Mouse (Mus musculus): Measurements from ENCODE around the gene Enpp5. TPM values are rescaled to one million over a fixed set of nuclear protein-coding genes. Genes with fewer than 3 reads are reported as not detected.

Gene Enpp5
- polyA plus RNA-seq (2012; ENCODE audit: low replicate concordance) = 0.17 and 0.75 TPM in 2 replicates

DNA sequence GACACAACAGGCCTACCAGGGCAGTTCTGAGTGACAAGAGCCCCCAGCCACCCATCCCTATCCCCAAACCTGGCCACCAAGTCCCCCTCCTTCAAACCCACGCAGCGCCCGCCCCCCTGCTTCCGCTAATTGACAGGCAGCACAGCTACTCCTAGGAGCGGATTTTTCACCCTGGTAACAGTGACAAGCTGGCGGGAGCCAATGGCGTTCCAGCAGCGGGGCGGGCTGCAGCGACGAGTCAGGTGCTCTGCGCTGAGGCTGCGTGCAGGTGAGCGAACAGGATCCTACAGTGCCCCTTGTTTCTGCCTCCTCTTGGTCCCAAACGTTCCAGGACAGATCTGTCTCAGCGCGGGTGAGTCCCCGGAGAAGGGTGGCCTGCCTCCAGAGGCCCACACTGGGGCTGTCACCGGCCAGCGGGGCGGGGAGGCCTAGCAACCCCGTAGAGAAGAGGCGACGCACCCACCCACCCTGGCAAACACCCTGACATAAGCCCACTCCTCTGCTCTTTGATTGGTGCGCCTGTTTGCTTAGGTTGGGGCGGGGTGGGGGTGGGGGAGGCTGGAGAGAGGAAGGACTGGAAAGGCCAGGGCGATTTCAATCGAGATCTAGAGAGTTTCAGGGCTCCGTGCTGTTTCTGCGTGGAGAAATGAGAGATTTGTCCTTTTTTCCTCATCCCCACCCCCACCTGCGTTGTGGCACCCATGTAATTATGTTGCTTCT, at the start of gene Enpp5:
Enpp5 (plus strand) TSS at position 183 of the 720 bp plus-strand sequence.

DNA sequence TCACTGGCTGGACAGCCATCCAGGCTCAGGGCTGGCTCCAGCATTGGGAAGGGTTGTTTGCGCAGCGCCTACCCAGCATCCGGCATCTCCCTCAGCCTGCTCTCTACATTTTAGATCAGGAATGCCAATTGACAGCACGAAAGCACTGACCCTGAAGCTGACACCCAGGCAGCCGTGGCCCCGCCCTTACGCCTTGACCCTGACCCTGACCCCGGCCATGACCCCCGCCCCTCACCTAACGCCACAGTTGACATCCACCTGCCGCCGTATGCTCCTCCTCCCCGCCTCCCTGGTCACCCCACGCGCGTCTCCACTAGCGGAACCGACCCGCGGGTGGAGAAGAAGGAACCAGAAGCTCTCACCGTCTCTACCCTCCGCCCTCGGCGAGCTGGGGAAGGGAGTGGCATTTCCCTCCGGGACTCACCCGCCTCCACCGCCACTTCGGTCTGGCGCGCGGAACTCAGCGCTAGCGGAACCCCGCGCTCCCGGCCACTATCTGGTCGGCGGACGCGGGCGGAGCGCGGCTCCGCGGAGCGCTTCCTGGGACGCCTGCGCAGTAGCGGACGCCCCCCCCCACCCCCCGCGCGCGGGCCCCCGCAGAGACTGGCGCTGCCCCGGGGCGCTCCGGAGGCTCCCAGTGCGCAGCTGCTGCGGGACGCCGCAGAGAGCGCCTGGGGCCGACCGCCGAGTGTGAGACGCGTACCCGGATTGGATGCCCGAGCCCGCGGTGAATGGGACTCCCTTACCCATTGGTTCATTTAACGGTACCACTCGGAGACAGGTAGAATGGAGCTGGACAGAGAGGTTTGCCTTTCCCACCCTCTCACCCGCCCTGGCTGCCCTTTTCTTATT, 26.9 kb downstream of the Enpp5 start, which contains the start of gene Enpp4:
Enpp4 (minus strand) TSS at position 523 of the 852 bp plus-strand sequence.

Other genes starting within 250 kb of the Enpp5 start
- 0.26 and 2.0 TPM in 2 replicates for gene Enpp4, start 27.0 kb downstream of the Enpp5 start, polyA plus RNA-seq (2012; ENCODE audit: low replicate concordance)
- gene Clic5, start 109.8 kb downstream of the Enpp5 start, polyA plus RNA-seq (2012; ENCODE audit: low replicate concordance) = 0.23 and 0.54 TPM in 2 replicates

Data from leukemia stem cell, adult 10-12 weeks (primary cell).